Mouse (Mus musculus) limb, embryonic 12.5 days (tissue): ENCODE data around the gene Bco1. TPM values are rescaled to one million over a fixed set of nuclear protein-coding genes. Genes with fewer than 3 reads are reported as not detected.

Source experiments
- ATAC-seq: fragments of 200-750 bp; cut with Nextera tagmentation; 2 replicates; pipeline ENCODE4 v1.8.0; 2017; ENCODE audit warnings: low read depth, moderate TSS enrichment; ENCODE audit not compliant: insufficient number of reproducible peaks, insufficient read depth, low FRiP score, low TSS enrichment
- H3K27ac ChIP-seq: fragments of 300-500 bp; sonication (generic); 2 replicates; pipeline ENCODE4 v1.5.1; 2016; ENCODE audit warnings: mild to moderate bottlenecking, moderate library complexity
- H3K27me3 ChIP-seq: fragments of 300-500 bp; sonication (generic); 2 replicates; pipeline ENCODE4 v1.6.1; 2016; ENCODE audit warnings: mild to moderate bottlenecking, moderate library complexity
- H3K36me3 ChIP-seq: fragments of 300-500 bp; sonication (generic); 2 replicates; pipeline ENCODE4 v1.6.1; 2016; ENCODE audit warnings: mild to moderate bottlenecking, moderate library complexity
- H3K4me1 ChIP-seq: fragments of 300-500 bp; sonication (generic); replicated peaks from 2 replicates; pipeline ENCODE4 v1.6.1; 2016
- H3K4me2 ChIP-seq: fragments of 300-500 bp; sonication (generic); 2 replicates; pipeline ENCODE4 v1.6.1; 2016; ENCODE audit warnings: mild to moderate bottlenecking, moderate library complexity
- H3K4me3 ChIP-seq: fragments of 300-500 bp; sonication (generic); replicated peaks from 2 replicates; pipeline ENCODE4 v1.5.1; 2016; ENCODE audit warnings: mild to moderate bottlenecking
- H3K9ac ChIP-seq: fragments of 300-500 bp; sonication (generic); replicated peaks from 2 replicates; pipeline ENCODE4 v1.6.1; 2016; ENCODE audit warnings: mild to moderate bottlenecking, moderate library complexity
- H3K9me3 ChIP-seq: fragments of 300-500 bp; sonication (generic); 2 replicates; pipeline ENCODE4 v1.6.1; 2016; ENCODE audit warnings: mild to moderate bottlenecking, moderate library complexity
- WGBS: fragments of 180-500 bp; shearing (Covaris S2); methylation state at CpG from one replicate; pipeline ENCODE4 v1.1.7; 2016; 5-methylcytosine and 5-hydroxymethylcytosine counted together
- polyA plus RNA-seq: library from polyadenylated mRNA; unstranded; fragments of >200 nt; fragmentation: Nextera tagmentation; extraction: Ambion mirVana; gene quantifications from 2 replicates; pipeline ENCODE4 v1.2.1, GENCODE M21; 2016

Gene Bco1
- polyA plus RNA-seq, 1 experiment from 2014 or later = 0.14 TPM

DNA sequence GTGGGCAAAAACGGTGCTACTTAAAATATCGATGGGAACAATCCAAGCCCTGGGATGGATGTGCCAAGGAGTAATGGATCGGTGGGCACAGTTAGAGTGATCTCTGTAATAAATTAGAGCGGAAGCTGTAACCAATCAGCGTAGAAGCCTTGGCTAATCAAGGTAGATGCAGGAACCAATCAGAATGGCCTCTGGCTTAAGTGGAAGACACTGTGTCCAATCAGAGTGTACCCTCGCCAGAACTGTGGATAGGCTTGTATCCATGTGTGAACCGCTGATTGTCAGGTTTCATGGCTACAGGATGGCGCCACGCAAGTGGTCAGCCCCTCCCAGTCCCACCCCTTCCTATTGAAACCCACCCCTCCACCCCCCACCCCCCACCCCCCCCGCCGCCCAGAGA, 28.3 kb upstream of the Bco1 start:
- Histone ChIP-seq H3K9me3 (peaks cover 2% of the 10 kb centered on the region), H3K36me3 (no peaks in the 10 kb centered on the region), H3K9ac (no peak overlapping the region), H3K4me2 (no peak overlapping the region), H3K4me3 (no peak overlapping the region), H3K27me3 (no peaks in the 10 kb centered on the region), H3K4me1 (no peaks in the 10 kb centered on the region), H3K27ac (no peak overlapping the region)
- no peak for ATAC-seq
- 83% methylated on average over 11 of the region's 11 CpGs for WGBS

DNA sequence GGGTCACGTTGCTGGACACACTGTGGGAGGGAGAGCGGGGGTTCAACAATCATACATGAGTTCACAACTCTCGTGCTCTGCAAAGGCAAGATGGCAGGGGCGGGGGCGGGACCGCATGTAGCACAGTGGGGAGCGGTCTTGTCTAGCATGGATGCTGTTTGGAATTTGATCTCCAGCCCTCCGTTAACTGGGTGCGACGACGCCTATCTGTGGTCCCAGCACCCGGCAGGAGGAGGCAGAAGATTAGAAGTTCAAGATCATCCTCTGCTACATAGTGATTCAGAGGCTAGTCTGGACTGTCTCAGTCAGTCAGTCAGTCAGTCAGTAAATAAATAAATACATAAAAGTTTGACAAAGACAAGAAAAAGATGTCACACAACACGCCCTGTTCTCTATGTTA, 27.4 kb upstream of the Bco1 start:
- no peak for ATAC-seq
- WGBS = 80% methylated on average over 13 of the region's 13 CpGs
- H3K27me3 ChIP-seq = no peaks in the 10 kb centered on the region
- H3K27ac ChIP-seq = no peak overlapping the region
- H3K9me3 ChIP-seq = no peaks in the 10 kb centered on the region
- no peaks in the 10 kb centered on the region for H3K4me1 ChIP-seq
- no peaks in the 10 kb centered on the region for H3K36me3 ChIP-seq
- H3K4me3 ChIP-seq = no peak overlapping the region
- no peak overlapping the region for H3K9ac ChIP-seq
- H3K4me2 ChIP-seq = no peak overlapping the region

DNA sequence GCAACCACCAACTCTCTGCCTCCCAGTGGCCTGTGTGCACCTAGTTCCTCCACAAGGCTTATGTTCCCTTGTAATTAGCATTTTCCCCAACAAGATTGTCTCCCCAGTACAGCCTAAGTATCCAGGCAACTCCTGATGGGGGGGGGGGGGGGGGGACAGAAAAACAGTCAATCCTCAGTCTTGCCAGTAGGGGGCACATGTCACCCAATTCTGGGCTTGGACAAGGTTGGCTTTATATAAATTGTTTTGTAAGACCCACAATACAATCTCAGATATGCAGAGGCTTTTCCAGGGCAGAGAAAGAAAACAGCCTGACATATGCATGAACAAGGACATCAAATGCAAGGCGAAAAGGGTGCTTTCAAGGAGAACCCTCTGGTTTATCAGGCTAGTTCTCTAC, 25.9 kb upstream of the Bco1 start:
- 85% methylated on average over 1 of the region's 1 CpGs for WGBS
- Histone ChIP-seq H3K36me3 (no peaks in the 10 kb centered on the region), H3K27ac (no peak overlapping the region), H3K4me2 (no peak overlapping the region), H3K9me3 (no peaks in the 10 kb centered on the region), H3K9ac (no peak overlapping the region), H3K27me3 (no peaks in the 10 kb centered on the region), H3K4me3 (no peak overlapping the region), H3K4me1 (no peaks in the 10 kb centered on the region)
- no peak for ATAC-seq

DNA sequence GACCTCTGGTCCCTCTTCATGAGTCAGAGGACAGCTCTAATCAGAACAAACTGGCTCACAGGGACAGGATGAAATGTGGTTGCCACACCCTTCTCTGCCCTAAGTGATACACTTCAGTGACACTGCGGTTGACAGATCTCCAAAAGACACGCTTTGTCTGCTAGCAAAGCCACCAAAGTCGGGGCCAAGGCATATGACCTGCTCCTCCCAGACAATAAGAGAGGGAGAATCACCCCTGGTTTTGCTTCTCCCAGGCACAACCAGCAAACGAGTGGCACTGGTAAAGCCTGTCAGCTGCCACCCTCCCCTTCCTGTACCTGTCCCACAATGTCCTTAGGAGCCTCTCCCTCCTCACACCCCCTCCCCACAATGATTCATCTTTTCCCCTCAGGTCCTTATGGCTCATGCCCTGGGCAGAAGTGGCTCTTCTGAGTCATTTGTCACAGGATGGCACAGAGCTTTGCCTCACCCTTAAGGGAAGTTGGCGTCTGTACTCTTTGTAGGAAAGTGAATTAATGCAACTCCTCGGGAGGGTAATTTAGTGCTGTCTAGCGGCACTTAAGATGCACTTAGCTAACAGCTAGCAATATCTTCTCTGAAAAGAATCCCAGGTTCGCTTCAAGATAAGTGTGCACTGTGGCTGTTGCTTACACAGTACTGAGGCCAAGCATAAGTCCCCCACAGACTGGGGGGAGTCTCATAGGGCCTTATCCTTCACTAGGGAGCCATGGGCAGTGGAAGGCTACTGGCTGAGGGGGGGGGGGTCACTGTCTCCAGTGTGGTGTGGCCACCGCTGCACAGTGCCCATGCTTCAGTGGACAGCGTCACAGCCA, 21.1 kb upstream of the Bco1 start:
- WGBS = 72% methylated on average over 10 of the region's 10 CpGs
- Histone ChIP-seq H3K4me3 (no peak overlapping the region), H3K9ac (no peak overlapping the region), H3K27me3 (no peaks in the 10 kb centered on the region), H3K4me1 (no peaks in the 10 kb centered on the region), H3K27ac (no peak overlapping the region), H3K36me3 (no peaks in the 10 kb centered on the region), H3K9me3 (no peaks in the 10 kb centered on the region), H3K4me2 (no peak overlapping the region)
- no peak for ATAC-seq

DNA sequence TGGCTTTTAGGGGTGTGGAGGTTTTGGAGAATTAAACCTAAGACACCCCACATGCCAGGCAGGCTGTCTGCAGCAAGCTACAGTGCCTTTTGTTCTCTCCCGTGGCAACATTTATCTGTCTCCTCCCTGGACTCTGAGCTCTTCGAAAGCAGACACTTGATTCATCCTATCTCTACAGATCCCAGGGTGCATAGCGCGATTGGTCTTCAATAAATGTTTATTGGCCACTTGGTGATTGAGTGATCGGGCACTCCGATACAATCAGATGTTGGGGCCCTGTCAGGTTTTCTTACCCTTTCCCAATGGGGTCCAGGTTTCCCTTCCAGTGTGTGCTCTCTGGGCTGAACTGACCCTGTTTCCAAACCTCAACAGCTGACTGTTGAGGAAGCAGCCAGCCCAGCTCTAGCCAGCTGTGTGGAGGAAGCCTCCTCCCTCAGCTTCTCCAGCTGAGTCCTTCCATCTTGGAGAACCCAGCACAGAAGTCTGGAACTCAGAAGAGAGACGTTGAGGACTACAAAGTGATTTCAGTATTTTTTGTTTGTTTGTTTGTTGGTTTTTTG, 17.2 kb upstream of the Bco1 start:
- no peak overlapping the region for H3K4me3 ChIP-seq
- H3K9me3 ChIP-seq = no peaks in the 10 kb centered on the region
- no peak overlapping the region for H3K9ac ChIP-seq
- H3K27ac ChIP-seq = no peak overlapping the region
- H3K27me3 ChIP-seq = 0 out of 2 replicates have a peak, but pooled peaks cover 6% of the 10 kb centered on the region
- H3K36me3 ChIP-seq = no peaks in the 10 kb centered on the region
- no peak overlapping the region for H3K4me2 ChIP-seq
- ATAC-seq = no peak
- 87% methylated on average over 7 of the region's 7 CpGs for WGBS
- no peaks in the 10 kb centered on the region for H3K4me1 ChIP-seq

DNA sequence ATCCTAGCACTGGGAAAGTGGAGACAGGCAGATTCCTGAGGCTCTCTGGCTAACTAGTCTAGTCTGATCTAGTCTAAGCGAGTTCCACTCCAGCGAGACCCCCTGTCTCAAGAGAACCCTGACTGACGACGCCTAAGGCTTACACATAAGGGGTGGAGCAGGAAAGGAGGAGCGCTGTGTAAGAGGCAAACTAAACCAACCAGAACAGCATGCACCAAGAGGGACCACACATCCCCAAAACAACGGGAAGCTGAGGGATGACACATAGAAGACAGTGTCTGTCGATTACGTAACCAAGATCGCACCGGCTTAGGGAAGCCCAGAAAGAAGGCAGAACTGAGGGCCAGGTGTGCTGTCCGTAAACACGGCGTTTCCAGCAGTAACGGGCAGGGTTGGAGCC, 16.0 kb upstream of the Bco1 start:
- Histone ChIP-seq H3K9ac (no peak overlapping the region), H3K4me1 (no peaks in the 10 kb centered on the region), H3K27ac (no peak overlapping the region), H3K27me3 (0 out of 2 replicates have a peak, but pooled peaks cover 6% of the 10 kb centered on the region), H3K36me3 (no peaks in the 10 kb centered on the region), H3K4me2 (no peak overlapping the region), H3K4me3 (no peak overlapping the region), H3K9me3 (no peaks in the 10 kb centered on the region)
- no peak for ATAC-seq
- WGBS = 90% methylated on average over 14 of the region's 14 CpGs

DNA sequence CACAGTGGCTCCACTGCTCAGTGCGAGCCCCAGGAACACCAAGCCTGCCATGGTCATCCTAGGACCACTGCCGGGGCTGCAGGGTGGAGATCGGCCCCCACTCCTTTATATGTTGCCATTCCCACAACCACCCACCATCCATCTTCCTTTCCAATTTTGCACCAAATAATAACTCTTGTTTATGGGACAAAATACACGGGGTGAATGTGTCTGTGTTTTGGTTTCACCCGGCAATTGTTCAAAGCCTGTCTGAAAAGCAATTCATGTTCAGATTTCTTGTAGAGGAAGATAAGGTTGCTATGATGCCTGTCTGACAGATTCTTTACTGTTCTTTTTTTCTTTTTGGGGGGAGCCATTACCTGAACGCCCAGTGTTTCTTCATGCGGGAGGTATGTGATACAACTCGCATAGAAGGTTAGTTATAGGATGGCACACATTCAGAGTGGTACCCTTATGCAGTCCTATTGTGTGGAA, 13.2 kb upstream of the Bco1 start, which contains the start of gene Pkd1l2:
Gene Pkd1l2, minus strand, starts transcription at position 51 of the 474 bp plus-strand sequence.
- H3K27me3 ChIP-seq = 0 out of 2 replicates have a peak, but pooled peaks cover 6% of the 10 kb centered on the region
- WGBS = 85% methylated on average over 8 of the region's 8 CpGs
- no peaks in the 10 kb centered on the region for H3K4me1 ChIP-seq
- H3K9ac ChIP-seq = no peak within 1 kb of the TSS
- no peak within 1 kb of the TSS for H3K4me2 ChIP-seq
- ATAC-seq = no peak
- H3K9me3 ChIP-seq = no peaks in the 10 kb centered on the region
- H3K36me3 ChIP-seq = no peaks in the 10 kb centered on the region
- H3K27ac ChIP-seq = no peak within 1 kb of the TSS
- no peak within 1 kb of the TSS for H3K4me3 ChIP-seq

DNA sequence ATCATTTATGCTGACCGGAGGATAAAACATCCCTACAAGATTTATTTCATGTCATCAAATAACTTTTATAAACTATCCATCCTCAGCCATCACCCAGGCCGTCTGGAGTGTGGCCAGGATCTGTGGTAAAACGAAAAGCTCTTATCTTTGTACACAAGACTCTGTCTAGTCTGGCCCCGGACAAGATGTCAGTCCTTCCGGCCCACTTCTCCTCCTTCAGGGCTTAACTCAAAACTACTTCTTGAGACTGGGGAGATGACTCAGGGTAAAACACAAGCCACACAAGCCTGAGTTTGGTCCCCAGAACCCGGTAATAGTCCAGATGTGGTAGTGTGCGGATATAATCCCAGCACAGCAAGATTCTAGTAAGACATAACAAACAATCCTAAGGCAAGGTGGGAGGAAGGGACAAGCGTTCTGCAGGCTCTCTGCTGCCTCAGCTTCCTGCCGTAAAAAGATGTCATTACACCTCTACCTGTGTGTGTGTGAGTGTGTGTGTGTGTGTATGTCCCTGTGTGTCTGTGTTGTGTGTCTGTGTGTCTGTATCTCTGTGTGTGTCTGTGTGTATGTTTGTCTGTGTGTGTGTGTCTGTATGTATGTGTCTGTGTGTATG, 12.6 kb upstream of the Bco1 start:
- Histone ChIP-seq H3K4me2 (no peak overlapping the region), H3K27me3 (0 out of 2 replicates have a peak, but pooled peaks cover 6% of the 10 kb centered on the region), H3K27ac (no peak overlapping the region), H3K36me3 (no peaks in the 10 kb centered on the region), H3K4me1 (no peaks in the 10 kb centered on the region), H3K4me3 (no peak overlapping the region), H3K9ac (no peak overlapping the region), H3K9me3 (no peaks in the 10 kb centered on the region)
- WGBS = 72% methylated on average over 9 of the region's 9 CpGs
- ATAC-seq = no peak

DNA sequence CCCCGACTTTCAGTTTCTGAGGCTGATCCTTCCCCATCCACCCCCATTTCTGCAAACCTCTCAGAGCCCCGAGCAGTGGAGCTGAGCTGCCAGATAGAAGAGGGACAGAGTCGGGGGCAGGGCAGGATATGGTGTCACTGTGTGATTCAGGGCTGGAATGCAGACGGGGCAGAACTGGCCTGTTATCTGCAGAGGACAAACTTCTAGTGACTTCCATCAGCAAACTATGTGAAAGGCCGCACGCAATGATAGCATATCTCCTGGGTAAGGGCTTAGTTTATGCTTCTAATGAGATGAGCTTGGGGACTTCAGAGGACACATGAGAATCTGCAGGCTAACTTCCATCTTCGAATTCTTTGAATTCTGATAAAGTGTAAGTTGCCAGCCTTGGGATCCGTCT, 10.1 kb upstream of the Bco1 start:
- Histone ChIP-seq H3K4me2 (no peak overlapping the region), H3K27ac (no peak overlapping the region), H3K9ac (no peak overlapping the region), H3K27me3 (0 out of 2 replicates have a peak, but pooled peaks cover 6% of the 10 kb centered on the region), H3K9me3 (no peaks in the 10 kb centered on the region), H3K36me3 (no peaks in the 10 kb centered on the region), H3K4me3 (no peak overlapping the region), H3K4me1 (no peaks in the 10 kb centered on the region)
- no peak for ATAC-seq
- WGBS = 62% methylated on average over 8 of the region's 8 CpGs

DNA sequence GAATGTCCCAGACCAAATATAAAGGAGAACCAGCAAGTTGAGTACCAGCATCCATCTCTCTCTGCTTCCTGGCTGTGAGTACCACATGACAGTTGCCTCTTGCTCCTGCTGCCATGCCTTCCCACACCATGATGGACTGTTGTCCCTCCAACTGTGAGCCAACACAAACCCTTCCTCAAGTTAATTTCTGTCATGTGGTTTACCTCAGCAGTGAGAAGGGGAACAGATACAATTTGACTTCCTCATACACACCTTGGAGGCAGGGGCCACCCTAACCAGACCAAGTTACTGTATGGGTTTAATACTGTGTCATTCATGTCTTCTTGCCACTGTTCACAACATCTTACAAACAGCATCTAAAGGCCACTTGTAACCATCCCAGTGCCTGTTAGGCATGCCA, 8.6 kb upstream of the Bco1 start:
- H3K27me3 ChIP-seq = no peaks in the 10 kb centered on the region
- H3K9ac ChIP-seq = no peak overlapping the region
- H3K4me3 ChIP-seq = no peak overlapping the region
- ATAC-seq = no peak
- H3K4me2 ChIP-seq = no peak overlapping the region
- no peaks in the 10 kb centered on the region for H3K4me1 ChIP-seq
- no peak overlapping the region for H3K27ac ChIP-seq
- H3K36me3 ChIP-seq = no peaks in the 10 kb centered on the region
- no peaks in the 10 kb centered on the region for H3K9me3 ChIP-seq

DNA sequence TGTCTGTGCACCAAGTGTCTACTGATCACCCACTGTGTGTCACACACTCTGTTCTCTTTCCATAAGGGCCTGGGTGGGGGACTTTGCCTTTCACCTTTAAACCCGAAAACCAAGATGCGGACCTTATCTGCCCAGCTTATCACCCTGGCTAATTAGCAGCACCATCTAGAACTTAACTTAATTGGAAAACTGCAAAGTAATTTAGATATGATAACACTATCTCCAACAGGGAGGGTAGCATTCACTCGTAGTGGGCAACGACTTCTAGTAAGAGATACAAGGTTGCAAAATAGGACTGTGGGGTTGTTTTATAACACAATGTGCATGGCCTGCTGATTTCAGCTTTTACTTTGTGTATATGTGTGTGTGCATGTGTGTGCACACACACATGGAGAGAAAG, 5.9 kb upstream of the Bco1 start:
- Histone ChIP-seq H3K4me1 (no peaks in the 10 kb centered on the region), H3K4me3 (no peak overlapping the region), H3K9ac (no peak overlapping the region), H3K27ac (no peak overlapping the region), H3K9me3 (no peaks in the 10 kb centered on the region), H3K36me3 (no peaks in the 10 kb centered on the region), H3K4me2 (no peak overlapping the region), H3K27me3 (no peaks in the 10 kb centered on the region)
- WGBS = 88% methylated on average over 4 of the region's 4 CpGs
- ATAC-seq = no peak
